Mouse (Mus musculus): Measurements from ENCODE around the gene Gsg1l.

- no peak for TF ChIP-seq POLR2A (IDR thresholded peaks at IDR 0.05; ENCODE audit: insufficient read depth, low read length)
- no peak for TF ChIP-seq EP300 (IDR thresholded peaks at IDR 0.05; ENCODE audit: insufficient read depth, low read depth, low read length)
- TF ChIP-seq CTCF (IDR thresholded peaks at IDR 0.05; ENCODE audit: low read depth, low read length): no peak
Observed at GRCm38 (mm10) chr7:125829121-125829666, 253.0 kb downstream of the Gsg1l start.

All from ES-Bruce4 (cell line).